Mouse (Mus musculus) intestine, postnatal 0 days (tissue): ENCODE data around the gene Exoc3l2. TPM values are rescaled to one million over a fixed set of nuclear protein-coding genes. Genes with fewer than 3 reads are reported as not detected.

ENCODE experiments used
- ATAC-seq: fragments of 200-750 bp; cut with Nextera tagmentation; 2 replicates; pipeline ENCODE4 v1.8.0; 2017; ENCODE audit warnings: mild to moderate bottlenecking, moderate TSS enrichment, moderate library complexity
- H3K27ac ChIP-seq: fragments of 300-500 bp; sonication (generic); 2 replicates; pipeline ENCODE4 v1.5.1; 2014; ENCODE audit warnings: mild to moderate bottlenecking, low read depth, low read length, moderate library complexity
- H3K27me3 ChIP-seq: fragments of 300-500 bp; sonication (generic); replicated peaks from 2 replicates; pipeline ENCODE4 v1.6.1; 2014; ENCODE audit warnings: low read length, mixed read lengths; ENCODE audit not compliant: control insufficient read depth, insufficient read depth
- H3K36me3 ChIP-seq: fragments of 300-500 bp; sonication (generic); 2 replicates; pipeline ENCODE4 v1.6.1; 2014; ENCODE audit warnings: mild to moderate bottlenecking, moderate library complexity; ENCODE audit not compliant: control insufficient read depth, insufficient read depth
- H3K4me1 ChIP-seq: fragments of 300-500 bp; sonication (generic); replicated peaks from 2 replicates; pipeline ENCODE4 v1.6.1; 2014; ENCODE audit warnings: antibody characterized with exemption, low read length, mixed read lengths; ENCODE audit not compliant: control insufficient read depth, insufficient read depth
- H3K4me2 ChIP-seq: fragments of 300-500 bp; sonication (generic); replicated peaks from 2 replicates; pipeline ENCODE4 v1.6.1; 2014; ENCODE audit warnings: low read depth, mild to moderate bottlenecking, moderate library complexity
- H3K4me3 ChIP-seq: fragments of 300-500 bp; sonication (generic); 2 replicates; pipeline ENCODE4 v1.5.1; 2014; ENCODE audit warnings: low read depth, low read length
- H3K9ac ChIP-seq: fragments of 300-500 bp; sonication (generic); 2 replicates; pipeline ENCODE4 v1.6.1; 2014; ENCODE audit warnings: mild to moderate bottlenecking, low read depth, low read length
- H3K9me3 ChIP-seq: fragments of 300-500 bp; sonication (generic); 2 replicates; pipeline ENCODE4 v1.6.1; 2016; ENCODE audit warnings: mixed run types; ENCODE audit not compliant: control insufficient read depth
- CTCF ChIP-seq: sonication (generic); IDR thresholded peaks from 2 replicates; pipeline ENCODE4 v1.5.1; 2016; ENCODE audit warnings: low read depth, mild to moderate bottlenecking, control low read depth, antibody characterized with exemption, moderate library complexity
- WGBS: fragments of 180-500 bp; shearing (Covaris S2); extraction: QIAGEN DNeasy Blood & Tissue Kit; methylation state at CpG from one replicate; pipeline ENCODE4 v1.1.7; 2014; 5-methylcytosine and 5-hydroxymethylcytosine counted together
- polyA plus RNA-seq: library from polyadenylated mRNA; unstranded; fragments of >200 nt; fragmentation: Nextera tagmentation; extraction: Ambion mirVana; gene quantifications from 2 replicates; pipeline ENCODE4 v1.2.1, GENCODE M21; 2015

Gene Exoc3l2
- polyA plus RNA-seq, 1 experiment from 2014 or later, result 1.1 TPM

GRCm38 (mm10) chr7:19517652-19518365, 54.7 kb downstream of the Exoc3l2 start, which contains the start of gene Nkpd1:
Gene Nkpd1 (plus strand): TSS chr7:19517838.
- ATAC-seq, result no peak
- Histone ChIP-seq H3K4me2 (peak within 1 kb of the TSS; percentile 46), H3K36me3 (no peaks in the 10 kb centered on the region), H3K27me3 (peaks cover 49% of the 10 kb centered on the region), H3K27ac (no peak within 1 kb of the TSS), H3K4me1 (no peaks in the 10 kb centered on the region), H3K9ac (no peak within 1 kb of the TSS), H3K4me3 (no peak within 1 kb of the TSS), H3K9me3 (no peaks in the 10 kb centered on the region)
- TF ChIP-seq CTCF, result peak; percentile 62
- WGBS, result 5% methylated on average over 22 of the region's 29 CpGs

GRCm38 (mm10) chr7:19520032-19520431, 56.9 kb downstream of the Exoc3l2 start:
- Histone ChIP-seq H3K27me3 (peaks cover 69% of the 10 kb centered on the region), H3K36me3 (no peaks in the 10 kb centered on the region), H3K9ac (no peak overlapping the region), H3K4me2 (peak overlapping the region; percentile 22; the same call in 1 of the 2 replicates), H3K9me3 (no peaks in the 10 kb centered on the region), H3K4me1 (0 out of 2 replicates have a peak, but pooled peaks cover 6% of the 10 kb centered on the region), H3K4me3 (no peak overlapping the region), H3K27ac (no peak overlapping the region)
- ATAC-seq, result no peak
- no peak for TF ChIP-seq CTCF
- WGBS, result 8% methylated on average over 21 of the region's 23 CpGs

- TF ChIP-seq CTCF, result no peak
- H3K27me3 ChIP-seq, result peaks cover 65% of the 10 kb centered on the region
- H3K36me3 ChIP-seq, result no peaks in the 10 kb centered on the region
- no peak for ATAC-seq
- H3K9ac ChIP-seq, result no peak overlapping the region
- 11% methylated on average over 72 of the region's 72 CpGs for WGBS
- peak overlapping the region; percentile 67 for H3K4me2 ChIP-seq
- H3K4me1 ChIP-seq, result 0 out of 2 replicates have a peak, but pooled peaks cover 6% of the 10 kb centered on the region
- no peak overlapping the region for H3K27ac ChIP-seq
- H3K4me3 ChIP-seq, result peak overlapping the region; percentile 31
- H3K9me3 ChIP-seq, result no peaks in the 10 kb centered on the region
Observed at GRCm38 (mm10) chr7:19523017-19523756, 60.1 kb downstream of the Exoc3l2 start.

GRCm38 (mm10) chr7:19523757-19524419, 60.8 kb downstream of the Exoc3l2 start:
- H3K4me2 ChIP-seq, result peak overlapping the region; percentile 67
- no peak overlapping the region for H3K9ac ChIP-seq
- peaks cover 58% of the 10 kb centered on the region for H3K27me3 ChIP-seq
- H3K36me3 ChIP-seq, result 0 out of 2 replicates have a peak, but pooled peaks cover under 1% of the 10 kb centered on the region
- peak; percentile 70 for TF ChIP-seq CTCF
- under 1% methylated on average over 64 of the region's 64 CpGs for WGBS
- H3K27ac ChIP-seq, result no peak overlapping the region
- H3K4me1 ChIP-seq, result 0 out of 2 replicates have a peak, but pooled peaks cover 6% of the 10 kb centered on the region
- no peak; the same call in 1 of the 2 replicates for ATAC-seq
- H3K9me3 ChIP-seq, result no peaks in the 10 kb centered on the region
- H3K4me3 ChIP-seq, result peak overlapping the region; percentile 31

- ATAC-seq, result no peak
- H3K4me2 ChIP-seq, result peak overlapping the region; percentile 67
- H3K27ac ChIP-seq, result no peak overlapping the region
- H3K9me3 ChIP-seq, result no peaks in the 10 kb centered on the region
- 18% methylated on average over 24 of the region's 24 CpGs for WGBS
- 0 out of 2 replicates have a peak, but pooled peaks cover 6% of the 10 kb centered on the region for H3K4me1 ChIP-seq
- no peak overlapping the region for H3K9ac ChIP-seq
- peaks cover 52% of the 10 kb centered on the region for H3K27me3 ChIP-seq
- peak overlapping the region; percentile 31 for H3K4me3 ChIP-seq
- TF ChIP-seq CTCF, result no peak
- H3K36me3 ChIP-seq, result peaks cover 8% of the 10 kb centered on the region; the same call in 1 of the 2 replicates
Observed at GRCm38 (mm10) chr7:19524420-19525104, 61.4 kb downstream of the Exoc3l2 start.
